Mouse (Mus musculus) gastrocnemius, adult 2 months (tissue): Measurements from ENCODE around the gene Esrra. TPM values are rescaled to one million over a fixed set of nuclear protein-coding genes. Genes with fewer than 3 reads are reported as not detected.
"Not testable (repeated sequence)": the region's sequence is repeated elsewhere in the genome, so short reads cannot be mapped to it uniquely, and the experiment has no call there.

Experiments
- DNase-seq: peaks from one replicate; pipeline ENCODE4 v3.0.0; 2022
- H3K27ac ChIP-seq: fragments of 200-600 bp; 2 replicates; pipeline ENCODE4 v1.8.1; 2022; ENCODE audit warnings: mild to moderate bottlenecking
- H3K4me3 ChIP-seq: fragments of 200-600 bp; 2 replicates; pipeline ENCODE4 v1.8.1; 2022; ENCODE audit warnings: mild to moderate bottlenecking, moderate library complexity
- CTCF ChIP-seq: fragments of 200-600 bp; IDR thresholded peaks from 2 replicates; pipeline ENCODE4 v1.8.1; 2022; ENCODE audit warnings: antibody characterized with exemption, mild to moderate bottlenecking, moderate library complexity
- intact Hi-C: fragments of 180-260 bp; cut with DNase I; formaldehyde crosslinking; loops from one replicate; pipeline ENCODE4 v1.15.1; 2025
- total RNA-seq, 2 experiments: library from RNA; stranded (reverse); gene quantifications; 2 replicates each; pipeline ENCODE4 v1.2.3; 2021

The Esrra gene
- total RNA-seq, 2 experiments from 2014 or later, result 80.0 to 108 TPM

GRCm38 (mm10) chr19:6914540-6914939, 7.1 kb downstream of the Esrra start:
- no peak overlapping the region for H3K4me3 ChIP-seq
- intact Hi-C loops, result no loop called here
- H3K27ac ChIP-seq, result peak overlapping the region; percentile 28; the same call in 1 of the 2 replicates
- no peak for TF ChIP-seq CTCF
- DNase-seq, result no peak

GRCm38 (mm10) chr19:6913991-6914390, 7.6 kb downstream of the Esrra start:
- H3K4me3 ChIP-seq, result no peak overlapping the region
- TF ChIP-seq CTCF, result no peak
- peak; percentile 63 for DNase-seq
- intact Hi-C loops, result no loop called here
- H3K27ac ChIP-seq, result peak overlapping the region; percentile 28; the same call in 1 of the 2 replicates

GRCm38 (mm10) chr19:6913036-6913435, 8.6 kb downstream of the Esrra start:
- Histone ChIP-seq H3K4me3 (no peak overlapping the region), H3K27ac (no peak overlapping the region)
- TF ChIP-seq CTCF, result no peak
- intact Hi-C loops, result no loop called here
- no peak for DNase-seq

GRCm38 (mm10) chr19:6912205-6912970, 9.2 kb downstream of the Esrra start:
- no peak overlapping the region for H3K27ac ChIP-seq
- no peak for TF ChIP-seq CTCF
- intact Hi-C loops, result no loop called here
- no peak for DNase-seq
- H3K4me3 ChIP-seq, result no peak overlapping the region

GRCm38 (mm10) chr19:6911101-6912074, 10.2 kb downstream of the Esrra start:
- peak overlapping the region; percentile 91 for H3K4me3 ChIP-seq
- TF ChIP-seq CTCF, result no peak
- no peak for DNase-seq
- intact Hi-C loops, result no loop called here
- no peak overlapping the region for H3K27ac ChIP-seq

GRCm38 (mm10) chr19:6910306-6910705, 11.3 kb downstream of the Esrra start:
- peak overlapping the region; percentile 99 for H3K27ac ChIP-seq
- DNase-seq, result peak; percentile 65
- intact Hi-C loops, result not testable (repeated sequence)

GRCm38 (mm10) chr19:6909507-6910289, 11.9 kb downstream of the Esrra start, which contains the start of the genes Trmt112 and Prdx5:
Gene Trmt112, plus strand, starts transcription at chr19:6909698.
Gene Prdx5, minus strand, starts transcription at chr19:6910106.
- Histone ChIP-seq H3K27ac (peak within 1 kb of the TSS; percentile 99), H3K4me3 (peak within 1 kb of the TSS; percentile 91)
- DNase-seq, result peak; percentile 93
- TF ChIP-seq CTCF, result no peak
- intact Hi-C loops, result loop anchor here (5.0 kb wide), 1 partner anchor 72 kb away; no protein-coding TSS in a partner anchor

More at GRCm38 (mm10) chr19:6910306-6910705, 11.3 kb downstream of the Esrra start:
- H3K4me3 ChIP-seq, result peak overlapping the region; percentile 91

- peak overlapping the region; percentile 99 for H3K27ac ChIP-seq
- peak overlapping the region; percentile 91 for H3K4me3 ChIP-seq
- no peak for TF ChIP-seq CTCF
- DNase-seq, result no peak
- intact Hi-C loops, result loop anchor here (5.0 kb wide), 1 partner anchor 72 kb away; no protein-coding TSS in a partner anchor
These were observed 12.6 kb downstream of the Esrra start for GRCm38 (mm10) chr19:6909021-6909420.

GRCm38 (mm10) chr19:6907811-6908540, 13.6 kb downstream of the Esrra start:
- DNase-seq, result no peak
- peak overlapping the region; percentile 91 for H3K4me3 ChIP-seq
- no peak for TF ChIP-seq CTCF
- H3K27ac ChIP-seq, result peak overlapping the region; percentile 99; the same call in 1 of the 2 replicates
- intact Hi-C loops, result loop anchor here (5.0 kb wide), 1 partner anchor 71 kb away; no protein-coding TSS in a partner anchor

- Histone ChIP-seq H3K27ac (no peak overlapping the region), H3K4me3 (no peak overlapping the region)
- TF ChIP-seq CTCF, result no peak
- DNase-seq, result no peak
- intact Hi-C loops, result loop anchor here (5.0 kb wide), 1 partner anchor 70 kb away; no protein-coding TSS in a partner anchor
These were observed 14.5 kb downstream of the Esrra start for GRCm38 (mm10) chr19:6907094-6907493.

- no peak for DNase-seq
- intact Hi-C loops, result loop anchor here (5.0 kb wide), 1 partner anchor 69 kb away; no protein-coding TSS in a partner anchor
- no peak for TF ChIP-seq CTCF
- Histone ChIP-seq H3K4me3 (no peak overlapping the region), H3K27ac (no peak overlapping the region)
These were observed 15.4 kb downstream of the Esrra start for GRCm38 (mm10) chr19:6906199-6906598.
